Mouse (Mus musculus) testis, adult 2 months (tissue): ENCODE results near the gene Cttnbp2nl.

Source experiments
- CTCF ChIP-seq: fragments of 200-500 bp; IDR thresholded peaks from 2 replicates; pipeline ENCODE4 v1.5.1; 2012; ENCODE audit warnings: low read depth, mild to moderate bottlenecking, inconsistent platforms, low read length, moderate library complexity; ENCODE audit not compliant: control insufficient read depth, insufficient read depth, insufficient replicate concordance
- POLR2A ChIP-seq: fragments of 200-500 bp; IDR thresholded peaks from 2 replicates; pipeline ENCODE4 v1.6.1; 2012; ENCODE audit warnings: low read depth, mild to moderate bottlenecking, inconsistent platforms, low read length, moderate library complexity; ENCODE audit not compliant: control insufficient read depth

GRCm38 (mm10) chr3:105059911-105060310, 7.0 kb upstream of the Cttnbp2nl start:
- TF ChIP-seq POLR2A (no peak), CTCF (no peak)
